Mouse (Mus musculus) central nervous system, embryonic 14 days (tissue): Measurements from ENCODE around the gene Olfr482. TPM values are rescaled to one million over a fixed set of nuclear protein-coding genes. Genes with fewer than 3 reads are reported as not detected.

ENCODE experiments used
- polyA plus RNA-seq: library from polyadenylated mRNA; depleted of rRNA; stranded (reverse); fragments of >200 nt; gene quantifications from 2 replicates; pipeline ENCODE4 v1.2.3, GENCODE M21; 2012; rRNA removed

The Olfr482 gene
- not detected in 2 replicates for polyA plus RNA-seq

GRCm38 (mm10) chr7:108097486-108097885 is at the start of gene Olfr482:
TSS of gene Olfr482 (minus strand) at chr7:108097586.

GRCm38 (mm10) chr7:108127349-108127748 is 30.0 kb upstream of the Olfr482 start, which contains the start of gene Olfr484:
TSS of gene Olfr484 (minus strand) at chr7:108127449.

GRCm38 (mm10) chr7:108100549-108100948 is 3.2 kb upstream of the Olfr482 start, which contains the start of gene Olfr483:
TSS of gene Olfr483 (plus strand) at chr7:108100849.

GRCm38 (mm10) chr7:108079555-108079954 is 17.8 kb downstream of the Olfr482 start, which contains the start of gene Olfr481:
TSS of gene Olfr481 (plus strand) at chr7:108079855.

GRCm38 (mm10) chr7:108067246-108067645 is 30.1 kb downstream of the Olfr482 start, which contains the start of gene Olfr480:
TSS of gene Olfr480 (minus strand) at chr7:108067346.

GRCm38 (mm10) chr7:108050393-108050792 is 47.0 kb downstream of the Olfr482 start, which contains the start of gene Olfr479:
TSS of gene Olfr479 (plus strand) at chr7:108050693.

Other genes starting within 250 kb of the Olfr482 start
- gene Olfr472, start 199.7 kb downstream of the Olfr482 start, polyA plus RNA-seq = not detected in 2 replicates
- not detected in 2 replicates for gene Olfr473, start 167.1 kb downstream of the Olfr482 start, polyA plus RNA-seq
- gene Olfr474, start 142.9 kb downstream of the Olfr482 start, polyA plus RNA-seq = not detected in 2 replicates
- gene Olfr476, start 132.8 kb downstream of the Olfr482 start, polyA plus RNA-seq = not detected in 2 replicates
- gene Olfr477, start 110.9 kb downstream of the Olfr482 start, polyA plus RNA-seq = not detected in 2 replicates
- not detected in 2 replicates for gene Olfr478, start 63.6 kb downstream of the Olfr482 start, polyA plus RNA-seq
- not detected in 2 replicates for gene Olfr479, start 46.9 kb downstream of the Olfr482 start, polyA plus RNA-seq
- not detected in 2 replicates for gene Olfr480, start 30.2 kb downstream of the Olfr482 start, polyA plus RNA-seq
- gene Olfr481, start 17.7 kb downstream of the Olfr482 start, polyA plus RNA-seq = not detected in 2 replicates
- not detected in 2 replicates for gene Olfr483, start 3.3 kb upstream of the Olfr482 start, polyA plus RNA-seq
- not detected in 2 replicates for gene Olfr484, start 29.9 kb upstream of the Olfr482 start, polyA plus RNA-seq
- not detected in 2 replicates for gene Olfr485, start 62.3 kb upstream of the Olfr482 start, polyA plus RNA-seq
- not detected in 2 replicates for gene Olfr486, start 75.2 kb upstream of the Olfr482 start, polyA plus RNA-seq
- gene Olfr487, start 117.0 kb upstream of the Olfr482 start, polyA plus RNA-seq = not detected in 2 replicates
- gene Olfr488, start 160.8 kb upstream of the Olfr482 start, polyA plus RNA-seq = not detected in 2 replicates
- gene Olfr490, start 191.3 kb upstream of the Olfr482 start, polyA plus RNA-seq = not detected in 2 replicates
- gene Olfr491, start 215.9 kb upstream of the Olfr482 start, polyA plus RNA-seq = not detected in 2 replicates
- gene Olfr492, start 226.1 kb upstream of the Olfr482 start, polyA plus RNA-seq = not detected in 2 replicates
- not detected in 2 replicates for gene Olfr493, start 249.4 kb upstream of the Olfr482 start, polyA plus RNA-seq